Mouse (Mus musculus) forebrain, embryonic 10.5 days (tissue): Measurements from ENCODE around the gene Camk2n1. TPM values are rescaled to one million over a fixed set of nuclear protein-coding genes. Genes with fewer than 3 reads are reported as not detected.

Experiments
- DNase-seq: peaks from one replicate; pipeline ENCODE4 v3.0.0-alpha.2; 2017; ENCODE audit warnings: low spot score; ENCODE audit errors: extremely low spot score
- H3K27ac ChIP-seq: fragments of 300-500 bp; sonication (generic); 2 replicates; pipeline ENCODE4 v1.5.1; 2016; ENCODE audit warnings: mild to moderate bottlenecking
- H3K27me3 ChIP-seq: fragments of 300-500 bp; sonication (generic); 2 replicates; pipeline ENCODE4 v1.6.1; 2016; ENCODE audit warnings: mild to moderate bottlenecking; ENCODE audit not compliant: poor library complexity, severe bottlenecking
- H3K36me3 ChIP-seq: fragments of 300-500 bp; sonication (generic); replicated peaks from 2 replicates; pipeline ENCODE4 v1.6.1; 2016; ENCODE audit warnings: mild to moderate bottlenecking, moderate library complexity
- H3K4me1 ChIP-seq: fragments of 300-500 bp; sonication (generic); 2 replicates; pipeline ENCODE4 v1.6.1; 2016
- H3K4me3 ChIP-seq: fragments of 300-500 bp; sonication (generic); 2 replicates; pipeline ENCODE4 v1.5.1; 2016; ENCODE audit warnings: mild to moderate bottlenecking, moderate library complexity
- H3K9me3 ChIP-seq: fragments of 300-500 bp; sonication (generic); 2 replicates; pipeline ENCODE4 v1.6.1; 2016; ENCODE audit warnings: mild to moderate bottlenecking, moderate library complexity
- WGBS: fragments of 180-500 bp; shearing (Covaris S2); methylation state at CpG from one replicate; pipeline ENCODE4 v1.1.7; 2016; 5-methylcytosine and 5-hydroxymethylcytosine counted together
- polyA plus RNA-seq: library from polyadenylated mRNA; unstranded; fragments of >200 nt; fragmentation: Nextera tagmentation; extraction: Ambion mirVana; gene quantifications from 2 replicates; pipeline ENCODE4 v1.2.1, GENCODE M21; 2016

Gene Camk2n1
- polyA plus RNA-seq, 1 experiment from 2014 or later, result 0.98 TPM

DNA sequence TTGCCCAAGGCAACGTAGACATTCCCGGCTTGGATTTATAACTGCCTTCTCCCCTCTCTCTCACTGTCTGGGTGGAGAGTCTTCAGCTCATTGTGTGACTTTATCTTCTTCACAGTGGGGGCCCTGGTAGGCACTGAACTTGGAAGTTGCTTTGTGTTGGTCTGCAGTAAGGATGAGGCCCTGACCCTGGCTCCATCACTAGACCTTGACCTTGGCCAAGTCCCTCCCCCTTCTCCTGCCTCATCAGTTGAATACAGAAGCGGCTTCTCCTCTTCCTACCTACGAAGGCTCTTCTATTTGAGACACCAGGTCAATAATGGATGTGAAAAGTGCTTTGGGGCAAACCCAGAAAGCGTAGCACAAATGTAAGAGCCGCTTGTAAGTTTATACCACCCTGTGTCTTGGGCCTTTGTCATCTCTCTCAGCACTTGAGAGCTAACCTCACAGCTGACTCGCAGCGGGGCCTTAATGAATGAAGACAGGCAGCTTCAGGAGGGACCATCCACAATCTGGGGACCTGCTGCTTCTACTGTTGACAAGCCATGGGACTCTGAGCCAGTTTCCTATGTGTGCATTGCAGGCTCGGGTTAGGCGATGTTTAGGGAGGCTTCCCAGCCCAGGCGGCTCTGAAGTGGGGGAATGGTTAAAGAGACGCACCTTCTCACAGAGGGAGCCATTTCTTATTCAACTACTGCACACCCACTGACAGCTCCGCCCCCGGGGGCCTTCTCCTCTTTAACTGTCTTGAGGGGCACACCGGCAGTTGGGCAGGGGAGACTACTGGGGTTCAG, 1.6 kb upstream of the Camk2n1 start:
- Histone ChIP-seq H3K27me3 (peaks cover 89% of the 10 kb centered on the region), H3K4me1 (peaks cover 73% of the 10 kb centered on the region), H3K9me3 (no peaks in the 10 kb centered on the region), H3K27ac (no peak overlapping the region), H3K36me3 (no peaks in the 10 kb centered on the region), H3K4me3 (no peak overlapping the region)
- WGBS, result 26% methylated on average over 15 of the region's 15 CpGs
- no peak for DNase-seq

GRCm38 (mm10) chr4:138453097-138453752, 889 bp upstream of the Camk2n1 start:
- H3K4me3 ChIP-seq, result peak overlapping the region; percentile 87
- no peaks in the 10 kb centered on the region for H3K9me3 ChIP-seq
- 4% methylated on average over 19 of the region's 19 CpGs for WGBS
- peak; percentile 36 for DNase-seq
- H3K27ac ChIP-seq, result peak overlapping the region; percentile 88
- no peaks in the 10 kb centered on the region for H3K36me3 ChIP-seq
- peaks cover 93% of the 10 kb centered on the region for H3K27me3 ChIP-seq
- peaks cover 65% of the 10 kb centered on the region for H3K4me1 ChIP-seq

DNA sequence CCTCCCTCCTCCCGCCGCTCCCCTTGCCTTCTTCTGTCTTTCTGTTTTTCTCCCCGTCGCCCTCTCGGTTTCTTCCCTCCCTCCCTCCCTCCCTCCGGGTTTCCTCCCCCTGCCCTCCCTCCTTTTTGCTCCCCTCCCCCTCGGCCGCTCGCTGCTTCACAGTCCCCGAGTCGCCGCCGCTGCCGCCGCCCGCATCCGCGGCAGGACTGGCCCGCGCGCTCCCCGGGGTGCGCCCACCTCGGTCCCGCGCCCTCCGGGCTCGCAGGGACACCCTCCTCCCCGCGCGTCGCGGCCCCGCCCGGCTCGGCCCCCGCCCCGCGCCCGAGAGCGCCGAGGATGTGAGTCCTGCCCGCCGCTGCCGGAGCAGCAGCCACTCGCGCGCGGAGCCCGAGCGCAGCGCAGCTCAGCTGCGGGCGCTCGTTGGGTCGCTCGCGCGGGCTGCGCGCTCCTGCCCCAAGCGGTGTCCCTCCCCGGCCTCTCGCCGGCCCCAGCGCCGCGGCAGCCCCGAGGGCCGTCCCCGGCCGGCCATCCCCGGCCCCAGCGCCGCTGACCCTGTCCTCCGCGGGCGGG, 542 bp downstream of the Camk2n1 start:
- Histone ChIP-seq H3K4me3 (peak overlapping the region; percentile 87), H3K27ac (peak overlapping the region; percentile 88), H3K4me1 (peaks cover 62% of the 10 kb centered on the region), H3K36me3 (no peaks in the 10 kb centered on the region), H3K27me3 (peaks cover 93% of the 10 kb centered on the region), H3K9me3 (no peaks in the 10 kb centered on the region)
- peak; percentile 66 for DNase-seq
- WGBS, result under 1% methylated on average over 78 of the region's 78 CpGs

DNA sequence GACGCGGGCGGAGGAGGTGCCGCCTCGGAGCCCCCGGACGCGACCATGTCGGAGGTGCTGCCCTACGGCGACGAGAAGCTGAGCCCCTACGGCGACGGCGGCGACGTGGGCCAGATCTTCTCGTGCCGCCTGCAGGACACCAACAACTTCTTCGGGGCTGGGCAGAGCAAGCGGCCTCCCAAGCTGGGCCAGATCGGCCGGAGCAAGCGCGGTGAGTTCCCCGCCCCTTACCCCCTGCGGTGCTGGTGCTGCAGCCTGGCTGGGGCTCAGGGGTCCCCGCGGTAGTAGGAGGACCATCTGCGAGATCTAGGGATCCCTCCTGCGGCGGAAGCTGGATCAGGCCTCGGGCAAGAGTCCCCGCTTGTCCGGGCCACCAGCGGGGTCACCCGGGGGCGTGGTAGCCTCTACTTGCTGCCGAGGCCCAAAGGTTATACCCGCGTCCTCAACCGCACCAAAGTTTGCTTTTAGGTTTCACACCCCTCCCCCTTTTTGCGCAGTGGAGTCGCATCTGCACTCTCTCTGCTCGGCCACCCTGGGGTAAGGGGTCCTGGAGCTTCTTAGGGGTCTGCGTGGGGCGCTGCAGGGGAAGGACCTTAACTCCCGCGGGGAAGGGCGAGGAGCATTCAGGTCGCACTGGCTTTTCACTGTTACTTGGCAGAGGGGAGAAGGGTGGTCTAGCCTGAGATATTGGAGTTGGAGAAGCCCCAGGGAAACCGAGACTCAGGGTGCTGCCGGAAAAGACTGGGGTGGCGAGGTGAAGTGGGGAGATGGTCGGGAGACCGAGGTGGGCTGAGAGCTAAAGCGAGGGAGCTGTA, 1.2 kb downstream of the Camk2n1 start:
- DNase-seq, result peak; percentile 48
- Histone ChIP-seq H3K9me3 (no peaks in the 10 kb centered on the region), H3K27ac (peak overlapping the region; percentile 88), H3K4me3 (peak overlapping the region; percentile 87), H3K27me3 (peaks cover 94% of the 10 kb centered on the region), H3K36me3 (no peaks in the 10 kb centered on the region), H3K4me1 (peaks cover 58% of the 10 kb centered on the region)
- under 1% methylated on average over 58 of the region's 58 CpGs for WGBS

- under 1% methylated on average over 17 of the region's 17 CpGs for WGBS
- Histone ChIP-seq H3K27ac (peak overlapping the region; percentile 88), H3K36me3 (no peaks in the 10 kb centered on the region), H3K4me1 (peaks cover 60% of the 10 kb centered on the region), H3K27me3 (peaks cover 95% of the 10 kb centered on the region), H3K9me3 (no peaks in the 10 kb centered on the region), H3K4me3 (peak overlapping the region; percentile 87)
- no peak for DNase-seq
These were observed 1.8 kb downstream of the Camk2n1 start for GRCm38 (mm10) chr4:138455956-138456341.

GRCm38 (mm10) chr4:138456536-138456935, 2.4 kb downstream of the Camk2n1 start:
- Histone ChIP-seq H3K27me3 (peaks cover 95% of the 10 kb centered on the region), H3K9me3 (no peaks in the 10 kb centered on the region), H3K36me3 (no peaks in the 10 kb centered on the region), H3K4me3 (peak overlapping the region; percentile 87), H3K27ac (peak overlapping the region; percentile 88), H3K4me1 (peaks cover 60% of the 10 kb centered on the region)
- 6% methylated on average over 8 of the region's 8 CpGs for WGBS
- DNase-seq, result no peak

DNA sequence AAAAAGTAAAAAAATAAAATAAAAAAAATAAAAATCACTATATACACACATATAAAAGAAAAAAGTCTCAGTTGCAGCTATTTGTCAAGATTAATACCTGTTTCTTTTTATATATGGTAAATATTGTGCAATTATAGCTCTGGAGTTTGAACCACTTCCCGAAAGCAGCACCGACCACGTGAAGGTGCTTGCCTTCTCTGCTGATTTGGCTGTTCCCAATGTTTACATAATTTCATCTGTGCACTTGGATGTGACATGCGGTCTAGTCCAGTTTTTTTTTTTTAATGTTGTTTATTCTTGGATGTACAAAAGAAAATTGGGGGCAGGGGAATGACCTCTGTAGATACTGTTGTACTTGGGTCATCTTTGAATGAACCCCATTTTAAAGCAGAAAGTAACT, 3.0 kb downstream of the Camk2n1 start:
- Histone ChIP-seq H3K27ac (no peak overlapping the region), H3K4me3 (peak overlapping the region; percentile 87; the same call in 1 of the 2 replicates), H3K9me3 (no peaks in the 10 kb centered on the region), H3K36me3 (no peaks in the 10 kb centered on the region), H3K27me3 (peaks cover 95% of the 10 kb centered on the region), H3K4me1 (peaks cover 60% of the 10 kb centered on the region)
- no peak for DNase-seq
- 63% methylated on average over 4 of the region's 4 CpGs for WGBS

GRCm38 (mm10) chr4:138458171-138458570, 4.1 kb downstream of the Camk2n1 start:
- DNase-seq, result no peak
- Histone ChIP-seq H3K4me1 (peaks cover 61% of the 10 kb centered on the region), H3K4me3 (no peak overlapping the region), H3K36me3 (no peaks in the 10 kb centered on the region), H3K27ac (no peak overlapping the region), H3K9me3 (no peaks in the 10 kb centered on the region), H3K27me3 (peaks cover 93% of the 10 kb centered on the region)
- 81% methylated on average over 7 of the region's 7 CpGs for WGBS

- DNase-seq, result no peak
- H3K4me1 ChIP-seq, result peaks cover 61% of the 10 kb centered on the region
- WGBS, result 43% methylated on average over 5 of the region's 5 CpGs
- no peak overlapping the region for H3K27ac ChIP-seq
- peaks cover 93% of the 10 kb centered on the region for H3K27me3 ChIP-seq
- H3K4me3 ChIP-seq, result no peak overlapping the region
- H3K9me3 ChIP-seq, result no peaks in the 10 kb centered on the region
- H3K36me3 ChIP-seq, result no peaks in the 10 kb centered on the region
These were observed 4.8 kb downstream of the Camk2n1 start for GRCm38 (mm10) chr4:138458735-138459440.

DNA sequence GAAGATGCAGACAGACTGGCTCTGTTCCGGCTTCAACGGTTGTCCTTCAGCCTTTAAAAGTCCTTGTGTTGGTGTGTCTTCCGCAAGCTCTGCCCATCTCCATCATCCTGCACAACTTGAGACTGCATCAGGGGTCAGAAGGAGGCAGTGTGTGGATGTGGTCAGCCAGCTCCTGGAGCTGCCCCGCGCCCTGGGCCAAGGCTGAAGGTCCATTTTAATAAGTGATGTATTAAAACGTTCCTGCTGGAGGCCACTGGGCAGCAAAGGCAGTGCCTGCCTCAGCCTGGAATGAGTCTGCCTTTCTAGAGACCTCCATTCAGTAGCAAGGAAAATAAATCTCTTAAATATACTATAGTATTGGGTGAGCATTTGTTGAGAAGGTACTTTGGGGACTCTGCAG, 5.7 kb downstream of the Camk2n1 start:
- peaks cover 98% of the 10 kb centered on the region for H3K27me3 ChIP-seq
- H3K4me3 ChIP-seq, result no peak overlapping the region
- H3K27ac ChIP-seq, result no peak overlapping the region
- DNase-seq, result no peak
- no peaks in the 10 kb centered on the region for H3K36me3 ChIP-seq
- H3K9me3 ChIP-seq, result no peaks in the 10 kb centered on the region
- WGBS, result 84% methylated on average over 6 of the region's 6 CpGs
- H3K4me1 ChIP-seq, result peaks cover 61% of the 10 kb centered on the region

DNA sequence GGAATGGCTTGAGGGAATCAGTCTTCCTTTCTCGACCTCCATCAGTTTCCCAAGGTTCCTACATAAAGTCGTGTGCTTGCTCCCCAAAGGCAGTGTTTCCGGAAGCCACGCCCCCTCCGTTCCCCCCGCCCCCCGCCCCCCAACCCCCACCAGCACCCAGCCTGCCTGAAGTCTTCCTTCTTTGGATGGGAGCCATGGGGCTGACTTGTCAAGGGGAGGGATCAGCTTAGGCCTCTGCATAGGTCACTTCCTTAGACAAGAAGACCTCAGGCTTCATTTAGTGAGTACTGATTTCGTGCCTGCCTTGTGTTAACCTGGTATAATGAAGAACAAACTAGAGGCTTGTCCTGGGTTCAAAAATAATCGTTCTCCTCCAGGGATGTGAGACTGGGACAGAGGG, 6.8 kb downstream of the Camk2n1 start:
- 32% methylated on average over 9 of the region's 9 CpGs for WGBS
- H3K27me3 ChIP-seq, result peaks cover 98% of the 10 kb centered on the region
- H3K4me3 ChIP-seq, result no peak overlapping the region
- no peaks in the 10 kb centered on the region for H3K36me3 ChIP-seq
- H3K27ac ChIP-seq, result no peak overlapping the region
- no peaks in the 10 kb centered on the region for H3K9me3 ChIP-seq
- no peak for DNase-seq
- H3K4me1 ChIP-seq, result peaks cover 61% of the 10 kb centered on the region

DNA sequence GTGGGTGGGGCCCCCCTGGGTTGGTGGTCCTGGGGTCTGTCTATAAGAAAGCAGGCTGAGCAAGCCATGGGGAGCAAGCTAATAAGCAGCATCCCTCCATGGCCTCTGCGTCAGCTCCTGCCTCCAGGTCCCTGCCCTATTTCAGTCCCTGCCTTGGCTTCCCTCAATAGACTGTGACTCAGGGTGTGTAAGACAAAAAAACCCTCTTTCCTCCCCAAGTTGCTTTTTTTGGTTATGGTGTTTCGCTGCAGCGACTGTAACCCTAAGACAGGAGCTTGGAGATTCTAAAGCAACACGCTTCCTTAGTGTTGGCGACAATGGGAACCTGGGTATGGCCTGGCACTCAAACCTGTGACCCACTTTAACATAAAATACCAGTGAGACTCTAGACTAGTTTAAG, 7.4 kb downstream of the Camk2n1 start:
- Histone ChIP-seq H3K36me3 (no peaks in the 10 kb centered on the region), H3K4me3 (no peak overlapping the region), H3K27me3 (peaks cover 98% of the 10 kb centered on the region), H3K9me3 (no peaks in the 10 kb centered on the region), H3K27ac (no peak overlapping the region), H3K4me1 (peaks cover 56% of the 10 kb centered on the region)
- WGBS, result 92% methylated on average over 5 of the region's 5 CpGs
- no peak for DNase-seq
